Mouse (Mus musculus): Measurements from ENCODE around the gene Nrp1.

DNA sequence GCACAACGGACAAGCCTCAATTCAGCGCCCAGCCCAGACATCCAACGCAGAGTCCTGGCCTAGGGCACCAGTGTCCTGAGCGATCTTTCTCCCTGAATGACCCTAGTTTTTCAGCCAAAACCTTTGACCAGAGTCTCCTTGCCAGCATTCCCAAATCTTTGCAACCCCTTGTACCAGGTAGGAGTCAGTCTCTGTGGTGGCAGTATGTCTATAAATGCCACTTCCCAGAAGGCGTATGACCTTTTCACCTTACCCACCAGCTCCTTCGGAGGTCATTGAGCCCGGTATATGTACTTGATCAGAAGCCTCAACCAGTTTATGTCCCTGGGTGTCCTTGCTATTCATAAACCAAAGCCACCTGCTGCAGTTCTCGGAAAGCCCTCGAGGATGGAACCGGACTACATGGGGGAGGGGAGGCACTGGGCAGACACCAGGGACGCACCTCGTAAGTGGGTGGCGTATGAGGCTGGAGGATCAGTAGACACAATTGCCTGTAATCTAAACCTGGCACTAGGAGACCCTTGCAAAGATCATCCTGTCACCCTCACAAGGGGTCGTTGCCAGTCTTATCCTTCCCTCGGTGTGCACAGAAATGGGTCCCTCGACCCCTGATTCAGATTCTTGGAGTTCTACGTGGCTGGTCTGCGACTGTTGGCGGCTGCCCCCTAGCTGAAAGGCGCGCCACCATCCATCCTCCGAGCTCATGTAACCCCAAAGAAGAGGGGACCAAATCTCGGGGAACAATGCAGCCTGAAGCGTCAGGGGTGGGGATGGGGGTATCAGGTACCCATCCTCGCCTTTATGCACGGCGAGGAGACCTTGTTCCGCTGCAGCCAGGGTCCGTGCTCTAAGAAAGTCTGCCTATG lies 631 bp upstream of the Nrp1 start:
- TF ChIP-seq GATA1 (IDR thresholded peaks at IDR 0.05; ENCODE audit: borderline replicate concordance, low read length) (no peak), FLI1 (IDR thresholded peaks at IDR 0.05; ENCODE audit: low read length) (no peak)

Measured in megakaryocyte, embryonic 14.5 days (primary cell).